Mouse (Mus musculus): ENCODE measurements around the gene Parp14.
A peak's percentile ranks its signal among the peaks of the same experiment; 100 is the strongest.

Parp14 gene

DNA sequence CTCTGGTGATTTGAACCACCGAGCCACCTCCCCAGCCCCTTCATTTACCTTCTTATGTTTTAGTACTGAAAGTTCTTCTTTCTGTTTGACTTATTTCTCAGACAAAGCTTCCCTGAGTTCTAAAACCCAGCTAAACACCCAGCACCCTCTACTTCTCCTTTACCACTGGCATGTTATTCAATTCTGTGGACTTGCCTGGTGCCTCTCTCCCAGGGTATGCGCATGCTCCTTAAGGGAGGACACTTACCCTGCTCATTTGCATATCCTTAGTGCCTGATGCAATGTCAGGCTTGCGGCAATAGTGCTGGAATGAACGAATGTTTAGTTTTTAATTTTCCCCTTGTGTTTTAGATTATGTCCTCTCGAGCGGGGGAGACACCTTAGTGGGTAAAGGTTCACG lies 16.8 kb upstream of the Parp14 start:
- H3K36me3 ChIP-seq (ENCODE audit: insufficient read depth, low read length) = no peaks in the 10 kb centered on the region
- H3K27me3 ChIP-seq (ENCODE audit: insufficient read depth, low read length) = no peaks in the 10 kb centered on the region
- peak; percentile 37; the same call in 1 of the 2 replicates for TF ChIP-seq POU5F1 (IDR thresholded peaks at IDR 0.05; ENCODE audit: borderline replicate concordance, low read length)
- no peak for TF ChIP-seq CTCF (conservative IDR thresholded peaks at IDR 0.05; ENCODE audit: low read length)
- no peak for TF ChIP-seq NANOG (IDR thresholded peaks at IDR 0.05; ENCODE audit: borderline replicate concordance, low read length)
- H3K9me3 ChIP-seq (ENCODE audit: low read length) = peaks cover 3% of the 10 kb centered on the region; the same call in 1 of the 2 replicates
- 0 out of 2 replicates have a peak overlapping the region, but pooled peaks have one; percentile 2 for H3K4me3 ChIP-seq (replicated peaks; ENCODE audit: low read length)
- H3K4me1 ChIP-seq (replicated peaks; ENCODE audit: low read depth, low read length) = peaks cover 35% of the 10 kb centered on the region

DNA sequence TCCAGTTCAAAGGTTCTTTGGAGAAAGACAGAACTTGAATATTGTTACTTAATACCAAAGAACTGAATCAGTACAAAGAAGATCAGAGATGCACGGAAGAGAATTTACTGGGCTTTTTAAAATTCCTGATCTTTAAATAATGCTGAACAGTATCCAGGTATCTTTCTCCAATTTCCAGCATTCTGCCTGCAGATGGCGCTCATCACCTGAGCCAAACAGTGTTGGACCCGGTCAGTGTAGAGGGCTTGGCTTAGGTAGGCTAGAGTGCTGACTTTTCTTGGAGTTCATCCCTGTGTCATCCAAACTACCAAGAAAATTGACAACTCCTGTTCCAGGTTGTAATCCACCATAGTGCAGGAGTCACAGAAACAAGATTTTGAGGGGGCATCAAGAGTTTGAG lies 3.1 kb upstream of the Parp14 start:
- peaks cover 32% of the 10 kb centered on the region for H3K4me1 ChIP-seq (replicated peaks; ENCODE audit: low read depth, low read length)
- no peak overlapping the region for H3K4me3 ChIP-seq (replicated peaks; ENCODE audit: low read length)
- H3K9me3 ChIP-seq (ENCODE audit: low read length) = no peaks in the 10 kb centered on the region
- peaks cover 12% of the 10 kb centered on the region; the same call in 1 of the 2 replicates for H3K27me3 ChIP-seq (ENCODE audit: insufficient read depth, low read length)
- H3K36me3 ChIP-seq (ENCODE audit: insufficient read depth, low read length) = no peaks in the 10 kb centered on the region
- TF ChIP-seq POU5F1 (IDR thresholded peaks at IDR 0.05; ENCODE audit: borderline replicate concordance, low read length) = no peak
- peak; percentile 78 for TF ChIP-seq CTCF (conservative IDR thresholded peaks at IDR 0.05; ENCODE audit: low read length)

DNA sequence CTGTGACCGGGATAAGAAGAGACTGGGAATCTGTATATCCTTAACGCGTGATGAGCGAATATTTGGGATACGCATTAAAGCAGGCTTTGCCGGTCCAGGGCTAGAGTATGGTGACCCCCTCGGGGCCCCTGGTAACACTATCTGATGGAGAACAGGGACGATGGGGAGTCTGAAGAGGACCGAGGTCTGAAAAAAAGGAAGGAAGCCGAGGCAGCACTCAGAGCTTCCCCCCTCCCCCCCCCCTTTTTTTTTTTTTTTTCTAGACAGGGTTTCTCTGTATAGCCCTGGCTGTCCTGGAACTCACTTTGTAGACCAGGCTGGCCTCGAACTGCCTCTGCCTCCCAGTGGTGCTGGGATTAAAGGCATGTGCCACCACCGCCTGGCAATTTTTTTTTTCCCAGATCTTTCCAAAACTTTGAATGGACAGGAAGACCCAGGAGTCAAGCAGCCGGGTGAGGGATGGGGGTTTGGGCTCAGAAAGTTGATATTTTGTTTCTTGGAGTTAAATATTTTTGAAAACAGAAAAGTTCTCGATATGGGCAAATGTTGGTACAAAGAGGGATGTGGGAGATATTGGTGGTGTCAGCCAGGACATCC lies 1.2 kb upstream of the Parp14 start:
- Histone ChIP-seq H3K4me1 (replicated peaks; ENCODE audit: low read depth, low read length) (peaks cover 52% of the 10 kb centered on the region), H3K27me3 (ENCODE audit: insufficient read depth, low read length) (peaks cover 12% of the 10 kb centered on the region; the same call in 1 of the 2 replicates), H3K9me3 (ENCODE audit: low read length) (no peaks in the 10 kb centered on the region), H3K36me3 (ENCODE audit: insufficient read depth, low read length) (no peaks in the 10 kb centered on the region), H3K4me3 (replicated peaks; ENCODE audit: low read length) (peak overlapping the region; percentile 81)
- TF ChIP-seq NANOG (IDR thresholded peaks at IDR 0.05; ENCODE audit: borderline replicate concordance, low read length) = no peak
- TF ChIP-seq CTCF (conservative IDR thresholded peaks at IDR 0.05; ENCODE audit: low read length) = no peak
- no peak for TF ChIP-seq POU5F1 (IDR thresholded peaks at IDR 0.05; ENCODE audit: borderline replicate concordance, low read length)

DNA sequence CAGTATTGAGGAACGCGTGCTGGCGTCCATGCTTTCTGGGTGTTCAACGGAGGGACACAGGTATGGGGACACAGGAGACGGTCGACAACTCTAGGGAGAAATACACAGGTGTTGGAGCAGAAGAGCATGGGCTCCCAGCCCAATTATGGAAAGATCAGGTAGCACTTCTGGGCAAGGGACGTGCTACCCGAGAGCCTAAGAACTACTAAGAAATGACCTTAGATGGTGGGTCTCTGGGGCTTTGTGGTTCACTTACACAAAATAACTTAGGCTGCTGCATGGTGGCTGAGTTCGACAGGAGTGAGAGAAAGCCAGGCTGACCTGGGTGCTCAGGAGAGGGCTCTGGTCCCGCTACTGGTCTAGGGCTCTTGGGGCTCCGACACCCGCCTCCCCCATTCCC lies 554 bp upstream of the Parp14 start:
- TF ChIP-seq NANOG (IDR thresholded peaks at IDR 0.05; ENCODE audit: borderline replicate concordance, low read length) (no peak), CTCF (conservative IDR thresholded peaks at IDR 0.05; ENCODE audit: low read length) (no peak), POU5F1 (IDR thresholded peaks at IDR 0.05; ENCODE audit: borderline replicate concordance, low read length) (no peak)
- Histone ChIP-seq H3K27me3 (ENCODE audit: insufficient read depth, low read length) (peaks cover 12% of the 10 kb centered on the region; the same call in 1 of the 2 replicates), H3K4me1 (replicated peaks; ENCODE audit: low read depth, low read length) (peaks cover 58% of the 10 kb centered on the region), H3K4me3 (replicated peaks; ENCODE audit: low read length) (peak overlapping the region; percentile 81), H3K9me3 (ENCODE audit: low read length) (no peaks in the 10 kb centered on the region), H3K36me3 (ENCODE audit: insufficient read depth, low read length) (no peaks in the 10 kb centered on the region)

DNA sequence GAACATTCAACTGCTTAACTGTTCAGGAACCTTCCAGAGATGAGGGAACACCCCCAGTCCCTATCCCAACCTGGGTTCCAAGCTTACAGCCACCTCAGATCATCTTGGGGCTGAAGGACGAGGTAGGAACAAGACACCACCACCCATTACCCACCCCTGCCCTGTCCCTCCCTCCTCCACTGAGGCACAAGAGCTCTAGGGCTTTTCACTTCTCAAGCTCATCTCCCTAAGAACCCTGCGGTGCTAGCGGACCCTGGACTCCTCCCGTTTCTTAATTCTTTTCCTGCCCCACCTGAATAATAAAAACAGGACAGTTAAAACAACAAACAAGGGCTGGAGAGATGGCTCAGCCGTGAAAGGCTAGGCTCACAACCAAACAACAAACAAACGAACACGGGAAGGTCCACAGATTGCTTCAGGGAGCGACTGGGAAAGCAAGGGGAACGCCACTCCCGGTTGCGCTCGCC lies 730 bp downstream of the Parp14 start:
- Histone ChIP-seq H3K4me3 (replicated peaks; ENCODE audit: low read length) (peak overlapping the region; percentile 81), H3K9me3 (ENCODE audit: low read length) (no peaks in the 10 kb centered on the region), H3K4me1 (replicated peaks; ENCODE audit: low read depth, low read length) (peaks cover 67% of the 10 kb centered on the region), H3K36me3 (ENCODE audit: insufficient read depth, low read length) (no peaks in the 10 kb centered on the region), H3K27me3 (ENCODE audit: insufficient read depth, low read length) (peaks cover 12% of the 10 kb centered on the region; the same call in 1 of the 2 replicates)
- TF ChIP-seq NANOG (IDR thresholded peaks at IDR 0.05; ENCODE audit: borderline replicate concordance, low read length) = no peak
- TF ChIP-seq CTCF (conservative IDR thresholded peaks at IDR 0.05; ENCODE audit: low read length) = no peak
- TF ChIP-seq POU5F1 (IDR thresholded peaks at IDR 0.05; ENCODE audit: borderline replicate concordance, low read length) = no peak

DNA sequence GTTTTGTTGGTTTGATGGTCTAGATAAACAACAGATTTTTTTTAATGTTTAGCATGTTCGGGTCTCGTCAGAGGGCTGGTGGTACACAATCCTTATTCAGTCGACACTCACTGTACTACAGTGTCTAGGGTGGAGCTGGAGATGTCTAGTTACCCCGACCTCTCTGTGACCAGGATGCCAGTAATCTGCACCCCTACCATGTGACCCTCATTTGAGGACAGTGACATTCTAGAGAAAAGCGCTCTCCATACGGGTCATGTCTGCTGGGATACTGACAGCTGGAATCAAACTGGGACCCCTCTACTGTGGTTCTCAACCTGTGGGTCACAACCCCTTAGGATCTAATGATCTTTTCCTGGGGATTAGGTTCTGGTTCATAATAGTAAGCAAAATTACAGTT lies 1.7 kb downstream of the Parp14 start:
- H3K9me3 ChIP-seq (ENCODE audit: low read length) = no peaks in the 10 kb centered on the region
- peak overlapping the region; percentile 24 for H3K4me3 ChIP-seq (replicated peaks; ENCODE audit: low read length)
- H3K4me1 ChIP-seq (replicated peaks; ENCODE audit: low read depth, low read length) = peaks cover 67% of the 10 kb centered on the region
- H3K27me3 ChIP-seq (ENCODE audit: insufficient read depth, low read length) = peaks cover 12% of the 10 kb centered on the region; the same call in 1 of the 2 replicates
- TF ChIP-seq CTCF (conservative IDR thresholded peaks at IDR 0.05; ENCODE audit: low read length) = no peak
- TF ChIP-seq NANOG (IDR thresholded peaks at IDR 0.05; ENCODE audit: borderline replicate concordance, low read length) = no peak
- TF ChIP-seq POU5F1 (IDR thresholded peaks at IDR 0.05; ENCODE audit: borderline replicate concordance, low read length) = no peak
- H3K36me3 ChIP-seq (ENCODE audit: insufficient read depth, low read length) = 0 out of 2 replicates have a peak, but pooled peaks cover 2% of the 10 kb centered on the region

DNA sequence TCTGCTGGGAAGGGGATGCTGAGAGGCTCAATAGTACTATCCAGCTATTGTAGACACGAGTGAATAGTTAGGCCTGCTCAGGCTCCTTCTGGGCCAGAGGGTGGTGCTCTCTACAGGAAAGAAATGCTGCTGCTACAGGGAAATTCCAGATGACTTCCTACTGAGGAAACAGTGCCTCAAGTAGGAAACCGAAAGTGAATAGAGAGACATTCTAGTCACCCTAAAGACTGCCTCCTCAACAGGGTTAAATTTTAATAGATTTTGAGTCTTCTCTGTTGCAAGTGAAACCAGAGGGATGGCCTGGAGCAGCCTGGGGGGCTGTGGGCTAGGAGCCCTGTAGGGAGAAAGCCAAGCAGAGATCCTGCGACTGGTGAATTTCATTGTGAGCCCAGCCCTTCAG lies 2.2 kb downstream of the Parp14 start:
- 0 out of 2 replicates have a peak, but pooled peaks cover 4% of the 10 kb centered on the region for H3K36me3 ChIP-seq (ENCODE audit: insufficient read depth, low read length)
- H3K4me3 ChIP-seq (replicated peaks; ENCODE audit: low read length) = peak overlapping the region; percentile 32; the same call in 1 of the 2 replicates
- peaks cover 67% of the 10 kb centered on the region for H3K4me1 ChIP-seq (replicated peaks; ENCODE audit: low read depth, low read length)
- H3K27me3 ChIP-seq (ENCODE audit: insufficient read depth, low read length) = peaks cover 12% of the 10 kb centered on the region; the same call in 1 of the 2 replicates
- TF ChIP-seq NANOG (IDR thresholded peaks at IDR 0.05; ENCODE audit: borderline replicate concordance, low read length) = no peak
- TF ChIP-seq CTCF (conservative IDR thresholded peaks at IDR 0.05; ENCODE audit: low read length) = no peak
- no peak for TF ChIP-seq POU5F1 (IDR thresholded peaks at IDR 0.05; ENCODE audit: borderline replicate concordance, low read length)
- no peaks in the 10 kb centered on the region for H3K9me3 ChIP-seq (ENCODE audit: low read length)

DNA sequence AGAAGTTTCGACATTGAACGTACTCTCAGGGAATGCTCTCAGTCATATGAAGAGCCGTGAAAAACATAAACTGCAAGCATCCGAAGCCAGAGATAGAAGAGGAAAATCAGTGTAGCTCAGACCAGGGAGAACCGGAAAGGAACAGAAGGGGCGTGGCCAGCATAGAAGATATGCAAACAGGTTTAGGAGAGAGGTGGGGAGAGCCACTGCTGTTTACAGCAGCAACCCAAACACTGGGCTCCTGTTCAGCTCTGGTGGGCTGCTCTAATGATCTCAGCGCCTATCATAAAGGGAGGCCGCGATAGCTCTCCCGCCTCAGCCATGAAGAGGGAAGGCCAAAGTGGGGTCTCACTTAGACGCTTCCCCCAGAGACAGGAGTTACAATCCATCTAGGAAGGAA lies 3.6 kb downstream of the Parp14 start:
- H3K36me3 ChIP-seq (ENCODE audit: insufficient read depth, low read length) = peaks cover 4% of the 10 kb centered on the region; the same call in 1 of the 2 replicates
- TF ChIP-seq CTCF (conservative IDR thresholded peaks at IDR 0.05; ENCODE audit: low read length) (no peak), NANOG (IDR thresholded peaks at IDR 0.05; ENCODE audit: borderline replicate concordance, low read length) (no peak), POU5F1 (IDR thresholded peaks at IDR 0.05; ENCODE audit: borderline replicate concordance, low read length) (no peak)
- peaks cover 7% of the 10 kb centered on the region; the same call in 1 of the 2 replicates for H3K27me3 ChIP-seq (ENCODE audit: insufficient read depth, low read length)
- H3K4me3 ChIP-seq (replicated peaks; ENCODE audit: low read length) = 0 out of 2 replicates have a peak overlapping the region, but pooled peaks have one; percentile 18
- H3K9me3 ChIP-seq (ENCODE audit: low read length) = no peaks in the 10 kb centered on the region
- peaks cover 62% of the 10 kb centered on the region for H3K4me1 ChIP-seq (replicated peaks; ENCODE audit: low read depth, low read length)

Measured in E14TG2a.4 (cell line).